1 mouse cellular context compared by ENCODE assay signal in the genomic region with DNA sequence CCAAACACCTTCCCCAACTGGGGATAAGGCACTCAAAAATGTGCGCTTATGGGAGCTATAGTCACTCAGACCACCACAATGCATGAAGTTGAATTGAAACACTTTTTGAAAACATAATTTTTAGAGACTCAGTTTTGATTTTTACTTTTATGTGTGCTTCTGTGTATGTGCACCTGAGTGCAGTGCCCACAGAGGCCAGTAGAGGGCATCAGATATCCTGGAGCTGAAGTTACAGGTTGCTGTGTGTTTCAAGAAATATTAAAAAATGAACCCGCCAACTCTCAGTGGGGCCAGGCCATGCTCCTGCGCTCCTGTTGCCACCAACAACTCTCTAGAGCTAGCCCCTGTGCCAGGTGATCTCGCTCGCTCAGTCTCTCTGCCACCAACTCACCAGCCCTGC.
TF ChIP-seq lines count a peak whose summit lies in the region.

No protein-coding gene starts in this region.

TF ChIP-seq in CH12.LX, 34 proteins besides CTCF, POLR2A, EP300 and RAD21:
- TF ChIP-seq GABPA (IDR thresholded peaks at IDR 0.05; ENCODE audit: insufficient replicate concordance, low read depth, low read length) (no peak), SMC3 (IDR thresholded peaks at IDR 0.05; ENCODE audit: low read depth, low read length) (peak; percentile 26), HCFC1 (IDR thresholded peaks at IDR 0.05; ENCODE audit: low read depth, low read length) (no peak)
